Mouse (Mus musculus) forebrain, postnatal 0 days (tissue): ENCODE results near the gene Ctnnd2. TPM values are rescaled to one million over a fixed set of nuclear protein-coding genes. Genes with fewer than 3 reads are reported as not detected.

Experiments
- ATAC-seq: fragments of 200-750 bp; cut with Nextera tagmentation; 2 replicates; pipeline ENCODE4 v1.8.0; 2017; ENCODE audit warnings: mild to moderate bottlenecking, moderate library complexity
- DNase-seq: peaks from one replicate; pipeline ENCODE4 v3.0.0-alpha.2; 2015
- H3K27ac ChIP-seq: fragments of 300-500 bp; sonication (generic); 2 replicates; pipeline ENCODE4 v1.5.1; 2014; ENCODE audit warnings: low read depth, mild to moderate bottlenecking, antibody characterized with exemption, low read length, moderate library complexity, mixed read lengths
- H3K27me3 ChIP-seq: fragments of 300-500 bp; sonication (generic); 2 replicates; pipeline ENCODE4 v1.6.1; 2014; ENCODE audit warnings: mild to moderate bottlenecking, low read length, mixed read lengths; ENCODE audit not compliant: insufficient read depth
- H3K36me3 ChIP-seq: fragments of 300-500 bp; sonication (generic); 2 replicates; pipeline ENCODE4 v1.6.1; 2014; ENCODE audit warnings: mild to moderate bottlenecking, moderate library complexity; ENCODE audit not compliant: insufficient read depth
- H3K4me1 ChIP-seq: fragments of 300-500 bp; sonication (generic); 2 replicates; pipeline ENCODE4 v1.6.1; 2014; ENCODE audit warnings: antibody characterized with exemption; ENCODE audit not compliant: insufficient read depth
- H3K4me2 ChIP-seq: fragments of 300-500 bp; sonication (generic); 2 replicates; pipeline ENCODE4 v1.6.1; 2014; ENCODE audit warnings: low read depth, mild to moderate bottlenecking, moderate library complexity
- H3K4me3 ChIP-seq: fragments of 300-500 bp; sonication (generic); 2 replicates; pipeline ENCODE4 v1.5.1; 2014; ENCODE audit warnings: low read depth, low read length, mixed read lengths
- H3K9ac ChIP-seq: fragments of 300-500 bp; sonication (generic); 2 replicates; pipeline ENCODE4 v1.6.1; 2014; ENCODE audit warnings: mild to moderate bottlenecking
- H3K9me3 ChIP-seq: fragments of 300-500 bp; sonication (generic); 2 replicates; pipeline ENCODE4 v1.6.1; 2016; ENCODE audit warnings: low read length
- CTCF ChIP-seq: sonication (generic); IDR thresholded peaks from 2 replicates; pipeline ENCODE4 v1.5.1; 2016; ENCODE audit warnings: antibody characterized with exemption, control low read depth, low read depth
- WGBS: fragments of 180-500 bp; shearing (Covaris S2); extraction: QIAGEN DNeasy Blood & Tissue Kit; methylation state at CpG from one replicate; pipeline ENCODE4 v1.1.7; 2014; 5-methylcytosine and 5-hydroxymethylcytosine counted together
- polyA plus RNA-seq: library from polyadenylated mRNA; unstranded; fragments of >200 nt; fragmentation: Nextera tagmentation; extraction: Ambion mirVana; gene quantifications from 2 replicates; pipeline ENCODE4 v1.2.1, GENCODE M21; 2015
- total RNA-seq: library from RNA; depleted of rRNA; stranded (reverse); fragments of >200 nt; gene quantifications from 2 replicates; pipeline ENCODE4 v1.2.3, GENCODE M21; 2014

The Ctnnd2 gene
- total and polyA plus RNA-seq, 2 experiments from 2014 or later, result 73.6 to 130 TPM

GRCm38 (mm10) chr15:30913360-30913759 is 741.0 kb downstream of the Ctnnd2 start:
- Histone ChIP-seq H3K4me1 (no peaks in the 10 kb centered on the region), H3K9me3 (no peaks in the 10 kb centered on the region), H3K4me3 (no peak overlapping the region), H3K36me3 (no peaks in the 10 kb centered on the region; the same call in 1 of the 2 replicates), H3K27ac (no peak overlapping the region), H3K27me3 (no peaks in the 10 kb centered on the region), H3K9ac (no peak overlapping the region), H3K4me2 (no peak overlapping the region)
- ATAC-seq (no peak), DNase-seq (no peak)
- no peak for TF ChIP-seq CTCF
- WGBS, result 78% methylated on average over 5 of the region's 5 CpGs

DNA sequence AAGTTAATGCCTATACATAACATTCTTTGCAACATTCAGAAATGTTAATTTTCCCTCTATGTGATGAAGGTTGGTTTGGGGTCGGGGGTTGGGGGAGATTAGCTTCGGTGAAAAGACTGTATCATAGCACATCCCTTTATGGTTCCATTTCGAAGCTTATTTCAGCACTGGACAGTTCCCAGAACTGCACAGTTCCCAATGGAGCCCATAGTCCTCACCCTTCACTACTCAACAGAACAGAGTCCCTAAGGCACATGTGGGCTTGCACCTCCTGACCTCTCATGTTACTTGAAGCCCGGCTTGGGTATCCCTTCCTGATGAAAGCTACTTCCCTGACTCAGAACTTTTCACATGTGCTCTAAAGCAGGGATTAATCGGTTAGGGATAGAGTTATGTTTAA is 753.4 kb downstream of the Ctnnd2 start:
- H3K9me3 ChIP-seq, result no peaks in the 10 kb centered on the region
- TF ChIP-seq CTCF, result no peak
- no peak overlapping the region for H3K27ac ChIP-seq
- H3K4me2 ChIP-seq, result no peak overlapping the region
- H3K27me3 ChIP-seq, result no peaks in the 10 kb centered on the region
- H3K9ac ChIP-seq, result no peak overlapping the region
- WGBS, result 86% methylated on average over 5 of the region's 5 CpGs
- DNase-seq (no peak), ATAC-seq (no peak)
- no peaks in the 10 kb centered on the region for H3K4me1 ChIP-seq
- H3K36me3 ChIP-seq, result peaks cover 3% of the 10 kb centered on the region
- H3K4me3 ChIP-seq, result no peak overlapping the region

- WGBS, result 55% methylated on average over 7 of the region's 7 CpGs
- ATAC-seq (no peak), DNase-seq (peak; percentile 14)
- no peak overlapping the region for H3K27ac ChIP-seq
- peak; percentile 66 for TF ChIP-seq CTCF
- no peak overlapping the region for H3K4me2 ChIP-seq
- H3K9ac ChIP-seq, result no peak overlapping the region
- no peak overlapping the region for H3K4me3 ChIP-seq
- H3K4me1 ChIP-seq, result no peaks in the 10 kb centered on the region
- H3K9me3 ChIP-seq, result no peaks in the 10 kb centered on the region
- H3K27me3 ChIP-seq, result no peaks in the 10 kb centered on the region
- H3K36me3 ChIP-seq, result no peaks in the 10 kb centered on the region; the same call in 1 of the 2 replicates
Measured at GRCm38 (mm10) chr15:30927632-30928031, 755.2 kb downstream of the Ctnnd2 start.

DNA sequence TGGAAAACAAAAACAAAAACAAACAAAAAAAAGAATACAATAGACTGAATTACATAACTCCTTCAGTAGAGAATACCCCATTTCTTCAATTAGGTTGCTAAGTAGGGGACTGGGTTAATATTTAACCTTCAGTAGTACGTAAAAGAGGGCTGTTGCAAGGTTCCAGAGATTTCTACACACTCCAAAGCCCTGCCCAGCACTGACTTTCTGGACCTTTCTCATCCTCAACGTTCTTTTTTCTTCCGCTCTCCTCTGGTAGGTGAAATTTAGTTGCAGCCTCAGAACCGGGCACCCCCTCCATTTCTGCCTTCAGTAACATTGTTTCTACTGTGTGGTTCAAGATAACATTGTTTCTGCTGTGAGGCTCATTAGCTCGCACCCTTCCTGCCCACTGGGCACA is 759.5 kb downstream of the Ctnnd2 start:
- H3K27me3 ChIP-seq, result no peaks in the 10 kb centered on the region
- DNase-seq (no peak), ATAC-seq (no peak)
- no peak overlapping the region for H3K4me3 ChIP-seq
- no peaks in the 10 kb centered on the region for H3K4me1 ChIP-seq
- no peaks in the 10 kb centered on the region for H3K36me3 ChIP-seq
- 92% methylated on average over 5 of the region's 5 CpGs for WGBS
- no peak for TF ChIP-seq CTCF
- no peaks in the 10 kb centered on the region for H3K9me3 ChIP-seq
- no peak overlapping the region for H3K4me2 ChIP-seq
- H3K27ac ChIP-seq, result no peak overlapping the region
- H3K9ac ChIP-seq, result no peak overlapping the region

GRCm38 (mm10) chr15:30945863-30946262 is 773.5 kb downstream of the Ctnnd2 start:
- Histone ChIP-seq H3K4me3 (no peak overlapping the region), H3K4me2 (no peak overlapping the region), H3K27ac (no peak overlapping the region), H3K27me3 (no peaks in the 10 kb centered on the region), H3K9me3 (no peaks in the 10 kb centered on the region), H3K9ac (no peak overlapping the region), H3K36me3 (no peaks in the 10 kb centered on the region), H3K4me1 (no peaks in the 10 kb centered on the region)
- WGBS, result 83% methylated on average over 1 of the region's 1 CpGs
- ATAC-seq (no peak), DNase-seq (no peak)
- TF ChIP-seq CTCF, result no peak

DNA sequence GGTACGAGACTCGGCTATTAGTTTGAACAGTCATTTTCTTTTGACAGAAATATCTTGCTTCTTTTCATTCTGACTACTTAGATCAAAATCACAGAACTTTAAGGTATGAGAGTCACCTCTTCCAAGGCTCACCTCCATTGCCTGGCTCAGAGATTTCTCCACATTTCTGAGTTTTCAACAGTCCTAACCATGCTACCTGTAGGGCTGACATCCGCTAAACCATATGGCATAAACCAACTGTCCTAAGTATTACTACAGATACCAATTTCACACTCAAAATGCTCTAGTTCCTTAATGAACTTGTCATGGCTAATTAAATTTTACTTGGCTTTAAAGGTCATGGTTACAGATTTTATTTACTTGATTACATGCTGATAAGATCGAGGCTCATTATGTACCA is 786.1 kb downstream of the Ctnnd2 start:
- Histone ChIP-seq H3K4me1 (no peaks in the 10 kb centered on the region), H3K4me3 (no peak overlapping the region), H3K4me2 (no peak overlapping the region), H3K27ac (no peak overlapping the region), H3K9me3 (no peaks in the 10 kb centered on the region), H3K36me3 (no peaks in the 10 kb centered on the region; the same call in 1 of the 2 replicates), H3K27me3 (no peaks in the 10 kb centered on the region), H3K9ac (no peak overlapping the region)
- TF ChIP-seq CTCF, result no peak
- DNase-seq, result no peak
- no peak for ATAC-seq
- WGBS, result 87% methylated on average over 4 of the region's 4 CpGs

DNA sequence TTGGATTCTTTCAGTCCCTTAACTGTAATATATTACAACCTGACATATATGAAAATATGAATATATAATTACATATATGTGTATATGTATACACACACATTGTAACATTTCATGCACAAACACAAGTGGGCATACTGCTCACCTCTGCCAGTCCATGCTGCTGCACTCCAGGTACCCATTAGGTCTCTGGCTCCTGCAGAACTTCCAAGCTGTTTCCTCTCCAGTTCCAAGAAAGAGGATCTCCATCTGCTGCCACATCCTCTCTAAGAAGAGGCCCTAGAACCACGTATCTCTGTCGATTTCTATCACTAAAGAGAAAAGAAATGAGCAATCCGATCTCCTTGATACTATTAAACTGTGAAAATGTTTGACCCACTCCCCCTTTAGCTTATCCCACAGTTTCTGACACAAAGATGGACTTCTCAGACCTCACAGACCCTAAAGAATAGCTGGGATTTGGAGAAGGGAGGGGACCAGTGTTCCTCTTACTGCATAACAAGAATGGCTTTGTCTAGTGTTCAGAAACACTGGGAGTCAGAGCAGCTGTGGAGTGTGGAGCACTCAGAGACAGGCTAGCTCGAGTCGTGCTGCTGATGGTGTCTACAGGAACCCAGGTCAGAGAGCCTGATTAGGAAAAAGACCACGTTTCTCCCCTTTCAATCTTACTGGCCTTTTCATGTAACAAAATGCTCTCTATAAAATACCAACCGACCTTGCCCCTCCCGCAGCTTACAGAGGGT is 790.2 kb downstream of the Ctnnd2 start:
- Histone ChIP-seq H3K9ac (no peak overlapping the region), H3K27me3 (no peaks in the 10 kb centered on the region), H3K4me1 (no peaks in the 10 kb centered on the region), H3K4me2 (no peak overlapping the region), H3K4me3 (no peak overlapping the region), H3K36me3 (no peaks in the 10 kb centered on the region), H3K27ac (no peak overlapping the region), H3K9me3 (no peaks in the 10 kb centered on the region)
- DNase-seq (no peak), ATAC-seq (no peak)
- WGBS, result 62% methylated on average over 8 of the region's 8 CpGs
- no peak for TF ChIP-seq CTCF
